Mouse (Mus musculus) stomach, embryonic 15.5 days (tissue): ENCODE measurements around the gene Mum1l1. TPM values are rescaled to one million over a fixed set of nuclear protein-coding genes. Genes with fewer than 3 reads are reported as not detected.

ENCODE experiments used
- ATAC-seq: fragments of 200-750 bp; cut with Nextera tagmentation; 2 replicates; pipeline ENCODE4 v1.8.0; 2017; ENCODE audit warnings: low read depth, moderate number of reproducible peaks, moderate TSS enrichment; ENCODE audit not compliant: insufficient read depth, low FRiP score
- H3K27ac ChIP-seq: fragments of 300-500 bp; sonication (generic); 2 replicates; pipeline ENCODE4 v1.5.1; 2015; ENCODE audit warnings: mild to moderate bottlenecking, inconsistent platforms
- H3K27me3 ChIP-seq: fragments of 300-500 bp; sonication (generic); replicated peaks from 2 replicates; pipeline ENCODE4 v1.6.1; 2015; ENCODE audit warnings: inconsistent platforms
- H3K36me3 ChIP-seq: fragments of 300-500 bp; sonication (generic); 2 replicates; pipeline ENCODE4 v1.6.1; 2015; ENCODE audit warnings: inconsistent platforms
- H3K4me1 ChIP-seq: fragments of 300-500 bp; sonication (generic); 2 replicates; pipeline ENCODE4 v1.6.1; 2015; ENCODE audit warnings: inconsistent platforms
- H3K4me2 ChIP-seq: fragments of 300-500 bp; sonication (generic); 2 replicates; pipeline ENCODE4 v1.6.1; 2015; ENCODE audit warnings: mild to moderate bottlenecking, inconsistent platforms
- H3K4me3 ChIP-seq: fragments of 300-500 bp; sonication (generic); replicated peaks from 2 replicates; pipeline ENCODE4 v1.5.1; 2015; ENCODE audit warnings: inconsistent platforms
- H3K9ac ChIP-seq: fragments of 300-500 bp; sonication (generic); 2 replicates; pipeline ENCODE4 v1.6.1; 2015; ENCODE audit warnings: inconsistent platforms
- H3K9me3 ChIP-seq: fragments of 300-500 bp; sonication (generic); 2 replicates; pipeline ENCODE4 v1.6.1; 2016; ENCODE audit warnings: inconsistent platforms
- WGBS: fragments of 180-500 bp; shearing (Covaris S2); methylation state at CpG from one replicate; pipeline ENCODE4 v1.1.7; 2015; 5-methylcytosine and 5-hydroxymethylcytosine counted together
- polyA plus RNA-seq: library from polyadenylated mRNA; unstranded; fragments of >200 nt; fragmentation: Nextera tagmentation; extraction: Ambion mirVana; gene quantifications from 2 replicates; pipeline ENCODE4 v1.2.1, GENCODE M21; 2015

Gene Mum1l1
- polyA plus RNA-seq, 1 experiment from 2014 or later: 14.8 TPM

DNA sequence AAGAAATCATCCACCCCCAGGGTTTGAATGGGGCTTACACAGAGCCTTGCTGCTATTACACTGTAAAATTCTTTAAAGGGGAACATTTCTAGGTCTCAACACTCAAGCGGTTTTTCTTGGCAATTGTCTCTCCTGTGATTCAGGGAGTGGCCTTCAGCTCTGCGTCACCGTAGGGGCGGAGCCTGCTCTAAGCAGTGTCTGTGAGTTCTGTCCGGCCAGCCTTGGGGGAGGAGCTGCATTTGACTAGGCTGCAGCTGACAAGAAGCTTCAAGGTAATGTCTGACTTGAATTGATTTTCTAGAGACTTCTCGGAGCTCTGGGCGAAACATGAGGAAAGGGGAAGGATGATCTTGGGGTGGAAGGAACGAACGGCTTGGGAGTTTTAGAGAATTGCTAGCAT is 21.3 kb downstream of the Mum1l1 start:
- H3K9me3 ChIP-seq: no peaks in the 10 kb centered on the region
- peak overlapping the region; percentile 13; the same call in 1 of the 2 replicates for H3K4me2 ChIP-seq
- no peak overlapping the region for H3K9ac ChIP-seq
- ATAC-seq: peak; percentile 60; the same call in 1 of the 2 replicates
- H3K27ac ChIP-seq: no peak overlapping the region
- no peak overlapping the region for H3K4me3 ChIP-seq
- H3K27me3 ChIP-seq: no peaks in the 10 kb centered on the region
- no peaks in the 10 kb centered on the region for H3K36me3 ChIP-seq
- 42% methylated on average over 9 of the region's 9 CpGs for WGBS
- H3K4me1 ChIP-seq: no peaks in the 10 kb centered on the region

DNA sequence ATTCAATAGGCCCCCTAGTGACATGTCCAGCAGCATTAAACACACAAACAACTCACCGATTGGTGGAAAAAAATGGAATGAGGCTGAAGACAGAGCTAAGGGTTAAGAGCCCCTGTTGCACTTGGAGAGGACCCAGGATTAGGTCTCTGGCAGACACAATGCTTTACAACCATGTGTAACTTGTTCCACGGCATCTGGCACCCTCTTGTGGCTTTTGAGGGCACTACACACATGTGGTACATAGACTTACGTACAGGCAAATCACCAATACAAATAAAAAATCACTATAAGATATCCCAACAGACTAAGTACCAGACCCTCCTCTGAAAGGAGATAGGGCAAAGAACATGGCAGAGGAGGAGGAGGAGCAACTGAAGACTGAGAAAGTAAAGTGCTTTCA is 37.5 kb downstream of the Mum1l1 start:
- Histone ChIP-seq H3K27me3 (no peaks in the 10 kb centered on the region), H3K9ac (no peak overlapping the region), H3K4me3 (no peak overlapping the region), H3K9me3 (no peaks in the 10 kb centered on the region), H3K36me3 (no peaks in the 10 kb centered on the region), H3K4me1 (no peaks in the 10 kb centered on the region), H3K27ac (no peak overlapping the region), H3K4me2 (no peak overlapping the region)
- ATAC-seq: no peak
- WGBS: 73% methylated on average over 3 of the region's 3 CpGs

DNA sequence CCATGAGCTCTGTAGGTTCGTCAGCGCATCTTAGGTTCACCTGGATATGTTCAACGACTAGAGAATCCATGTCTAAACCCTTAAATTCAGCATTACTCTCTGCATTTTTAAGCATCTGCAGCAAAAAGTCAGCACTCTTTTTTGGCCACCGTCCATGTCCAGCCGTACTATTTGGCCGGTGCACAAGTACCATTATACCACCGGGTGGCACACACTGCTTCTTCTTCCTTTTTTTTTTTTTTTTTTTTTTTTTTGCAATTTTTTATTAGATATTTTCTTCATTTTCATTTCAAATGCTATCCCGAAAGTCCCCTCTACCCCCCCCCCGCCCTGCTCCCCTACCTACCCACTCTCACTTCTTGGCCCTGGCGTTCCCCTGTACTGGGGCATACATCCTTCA is 47.2 kb downstream of the Mum1l1 start:
- WGBS: 90% methylated on average over 10 of the region's 10 CpGs
- H3K9ac ChIP-seq: no peak overlapping the region

DNA sequence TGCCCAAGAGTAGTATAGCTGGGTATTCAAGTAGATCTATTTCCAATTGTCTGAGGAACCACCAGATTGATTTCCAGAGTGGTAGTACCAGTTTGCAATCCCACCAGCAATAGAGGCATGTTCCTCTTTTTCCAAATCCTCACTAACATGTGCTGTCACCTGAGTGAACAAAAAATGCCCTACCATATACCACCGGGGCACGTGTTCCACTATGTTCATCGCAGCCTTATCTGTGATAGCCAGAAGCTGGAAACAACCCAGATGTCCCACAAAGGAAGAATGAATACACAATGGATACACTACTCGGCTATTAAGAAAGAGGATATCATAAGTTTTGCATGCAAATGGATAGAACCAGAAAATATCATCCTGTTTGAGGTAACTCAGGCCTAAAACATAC is 72.1 kb downstream of the Mum1l1 start:
- H3K4me1 ChIP-seq: no peaks in the 10 kb centered on the region
- H3K27ac ChIP-seq: no peak overlapping the region
- no peak overlapping the region for H3K9ac ChIP-seq
- no peak overlapping the region for H3K4me3 ChIP-seq
- H3K9me3 ChIP-seq: no peaks in the 10 kb centered on the region
- ATAC-seq: no peak
- H3K36me3 ChIP-seq: no peaks in the 10 kb centered on the region
- H3K27me3 ChIP-seq: no peaks in the 10 kb centered on the region
- H3K4me2 ChIP-seq: no peak overlapping the region
- WGBS: 90% methylated on average over 4 of the region's 4 CpGs

More for the DNA sequence above, 47.2 kb downstream of the Mum1l1 start:
- Histone ChIP-seq H3K36me3 (no peaks in the 10 kb centered on the region), H3K27me3 (no peaks in the 10 kb centered on the region), H3K27ac (no peak overlapping the region), H3K4me2 (no peak overlapping the region), H3K4me3 (no peak overlapping the region), H3K4me1 (no peaks in the 10 kb centered on the region), H3K9me3 (no peaks in the 10 kb centered on the region)
- ATAC-seq: no peak

Other genes starting within 250 kb of the Mum1l1 start
- gene Serpina7, start 124.8 kb upstream of the Mum1l1 start, polyA plus RNA-seq: 0.30 TPM in 1 of 2 replicates, not detected in the other
- gene 4930513O06Rik, start 123.8 kb upstream of the Mum1l1 start, polyA plus RNA-seq: 0.22 TPM in 1 of 2 replicates, not detected in the other
- not detected in 2 replicates for gene 4933428M09Rik, start 30.8 kb upstream of the Mum1l1 start, polyA plus RNA-seq
- 0.14 TPM in 1 of 2 replicates, not detected in the other for gene Trap1a, start 123.6 kb downstream of the Mum1l1 start, polyA plus RNA-seq